Mouse (Mus musculus): ENCODE measurements around the gene Six4. TPM values are rescaled to one million over a fixed set of nuclear protein-coding genes. Genes with fewer than 3 reads are reported as not detected.

Six4 gene
- polyA plus RNA-seq, 1 experiment from 2014 or later = 0.18 TPM

- no peak overlapping the region for H3K9ac ChIP-seq (ENCODE audit: low read depth, low read length)
- H3K9me3 ChIP-seq (replicated peaks; ENCODE audit: control insufficient read depth, low read length, poor library complexity, severe bottlenecking) = no peaks in the 10 kb centered on the region
- peaks cover 21% of the 10 kb centered on the region for H3K27me3 ChIP-seq (ENCODE audit: control insufficient read depth, insufficient read depth, low read depth, low read length)
- ATAC-seq = no peak
- H3K4me2 ChIP-seq (ENCODE audit: low read length) = no peak overlapping the region
- H3K27ac ChIP-seq (ENCODE audit: low read length) = no peak overlapping the region
- no peaks in the 10 kb centered on the region for H3K36me3 ChIP-seq (ENCODE audit: control insufficient read depth, insufficient read depth, low read length)
- H3K4me3 ChIP-seq (ENCODE audit: low read depth, low read length) = no peak overlapping the region
- no peaks in the 10 kb centered on the region for H3K4me1 ChIP-seq (ENCODE audit: control insufficient read depth, insufficient read depth, low read length)
- WGBS = 62% methylated on average over 9 of the region's 9 CpGs
These were observed 52.3 kb downstream of the Six4 start for GRCm38 (mm10) chr12:73060805-73061410.

GRCm38 (mm10) chr12:73057492-73057891 is 55.8 kb downstream of the Six4 start:
- no peak overlapping the region for H3K27ac ChIP-seq (ENCODE audit: low read length)
- H3K4me3 ChIP-seq (ENCODE audit: low read depth, low read length) = no peak overlapping the region
- no peaks in the 10 kb centered on the region for H3K36me3 ChIP-seq (ENCODE audit: control insufficient read depth, insufficient read depth, low read length)
- H3K27me3 ChIP-seq (ENCODE audit: control insufficient read depth, insufficient read depth, low read depth, low read length) = peaks cover 32% of the 10 kb centered on the region
- H3K9ac ChIP-seq (ENCODE audit: low read depth, low read length) = no peak overlapping the region
- no peak for ATAC-seq
- H3K9me3 ChIP-seq (replicated peaks; ENCODE audit: control insufficient read depth, low read length, poor library complexity, severe bottlenecking) = no peaks in the 10 kb centered on the region
- WGBS = 86% methylated on average over 6 of the region's 6 CpGs
- H3K4me2 ChIP-seq (ENCODE audit: low read length) = no peak overlapping the region
- peaks cover 4% of the 10 kb centered on the region; the same call in 1 of the 2 replicates for H3K4me1 ChIP-seq (ENCODE audit: control insufficient read depth, insufficient read depth, low read length)

- Histone ChIP-seq H3K9ac (ENCODE audit: low read depth, low read length) (no peak overlapping the region), H3K27ac (ENCODE audit: low read length) (no peak overlapping the region), H3K27me3 (ENCODE audit: control insufficient read depth, insufficient read depth, low read depth, low read length) (peaks cover 45% of the 10 kb centered on the region), H3K4me1 (ENCODE audit: control insufficient read depth, insufficient read depth, low read length) (peaks cover 4% of the 10 kb centered on the region; the same call in 1 of the 2 replicates), H3K36me3 (ENCODE audit: control insufficient read depth, insufficient read depth, low read length) (no peaks in the 10 kb centered on the region), H3K9me3 (replicated peaks; ENCODE audit: control insufficient read depth, low read length, poor library complexity, severe bottlenecking) (no peaks in the 10 kb centered on the region), H3K4me3 (ENCODE audit: low read depth, low read length) (no peak overlapping the region), H3K4me2 (ENCODE audit: low read length) (no peak overlapping the region)
- WGBS = 15% methylated on average over 5 of the region's 5 CpGs
- no peak for ATAC-seq
These were observed 57.8 kb downstream of the Six4 start for GRCm38 (mm10) chr12:73055451-73055850.

- ATAC-seq = no peak
- no peak overlapping the region for H3K4me2 ChIP-seq (ENCODE audit: low read length)
- peaks cover 53% of the 10 kb centered on the region for H3K27me3 ChIP-seq (ENCODE audit: control insufficient read depth, insufficient read depth, low read depth, low read length)
- 8% methylated on average over 15 of the region's 15 CpGs for WGBS
- no peak overlapping the region for H3K9ac ChIP-seq (ENCODE audit: low read depth, low read length)
- H3K4me3 ChIP-seq (ENCODE audit: low read depth, low read length) = no peak overlapping the region
- H3K9me3 ChIP-seq (replicated peaks; ENCODE audit: control insufficient read depth, low read length, poor library complexity, severe bottlenecking) = no peaks in the 10 kb centered on the region; the same call in 1 of the 2 replicates
- H3K4me1 ChIP-seq (ENCODE audit: control insufficient read depth, insufficient read depth, low read length) = peaks cover 4% of the 10 kb centered on the region; the same call in 1 of the 2 replicates
- no peak overlapping the region for H3K27ac ChIP-seq (ENCODE audit: low read length)
- no peaks in the 10 kb centered on the region for H3K36me3 ChIP-seq (ENCODE audit: control insufficient read depth, insufficient read depth, low read length)
These were observed 58.6 kb downstream of the Six4 start for GRCm38 (mm10) chr12:73054576-73055185.

GRCm38 (mm10) chr12:73053668-73054241 is 59.5 kb downstream of the Six4 start, which contains the start of gene Six1:
Gene Six1, minus strand, starts transcription at chr12:73053887.
- Histone ChIP-seq H3K27ac (ENCODE audit: low read length) (no peak within 1 kb of the TSS), H3K4me2 (ENCODE audit: low read length) (peak within 1 kb of the TSS; percentile 44), H3K36me3 (ENCODE audit: control insufficient read depth, insufficient read depth, low read length) (no peaks in the 10 kb centered on the region), H3K4me1 (ENCODE audit: control insufficient read depth, insufficient read depth, low read length) (peaks cover 4% of the 10 kb centered on the region; the same call in 1 of the 2 replicates), H3K9me3 (replicated peaks; ENCODE audit: control insufficient read depth, low read length, poor library complexity, severe bottlenecking) (no peaks in the 10 kb centered on the region; the same call in 1 of the 2 replicates), H3K4me3 (ENCODE audit: low read depth, low read length) (peak within 1 kb of the TSS; percentile 22), H3K27me3 (ENCODE audit: control insufficient read depth, insufficient read depth, low read depth, low read length) (peaks cover 62% of the 10 kb centered on the region), H3K9ac (ENCODE audit: low read depth, low read length) (no peak within 1 kb of the TSS)
- peak; percentile 36; the same call in 1 of the 2 replicates for ATAC-seq
- under 1% methylated on average over 42 of the region's 42 CpGs for WGBS

- Histone ChIP-seq H3K9me3 (replicated peaks; ENCODE audit: control insufficient read depth, low read length, poor library complexity, severe bottlenecking) (no peaks in the 10 kb centered on the region; the same call in 1 of the 2 replicates), H3K4me3 (ENCODE audit: low read depth, low read length) (no peak overlapping the region), H3K4me1 (ENCODE audit: control insufficient read depth, insufficient read depth, low read length) (peaks cover 4% of the 10 kb centered on the region; the same call in 1 of the 2 replicates), H3K9ac (ENCODE audit: low read depth, low read length) (no peak overlapping the region), H3K27me3 (ENCODE audit: control insufficient read depth, insufficient read depth, low read depth, low read length) (peaks cover 66% of the 10 kb centered on the region), H3K27ac (ENCODE audit: low read length) (no peak overlapping the region), H3K4me2 (ENCODE audit: low read length) (no peak overlapping the region), H3K36me3 (ENCODE audit: control insufficient read depth, insufficient read depth, low read length) (no peaks in the 10 kb centered on the region)
- ATAC-seq = no peak
- WGBS = 2% methylated on average over 34 of the region's 34 CpGs
These were observed 60.3 kb downstream of the Six4 start for GRCm38 (mm10) chr12:73052651-73053591.

- 2% methylated on average over 19 of the region's 19 CpGs for WGBS
- no peak overlapping the region for H3K4me3 ChIP-seq (ENCODE audit: low read depth, low read length)
- H3K27me3 ChIP-seq (ENCODE audit: control insufficient read depth, insufficient read depth, low read depth, low read length) = peaks cover 65% of the 10 kb centered on the region
- no peak overlapping the region for H3K9ac ChIP-seq (ENCODE audit: low read depth, low read length)
- no peak overlapping the region for H3K27ac ChIP-seq (ENCODE audit: low read length)
- no peaks in the 10 kb centered on the region for H3K36me3 ChIP-seq (ENCODE audit: control insufficient read depth, insufficient read depth, low read length)
- H3K4me2 ChIP-seq (ENCODE audit: low read length) = no peak overlapping the region
- H3K9me3 ChIP-seq (replicated peaks; ENCODE audit: control insufficient read depth, low read length, poor library complexity, severe bottlenecking) = no peaks in the 10 kb centered on the region; the same call in 1 of the 2 replicates
- no peak for ATAC-seq
- peaks cover 4% of the 10 kb centered on the region; the same call in 1 of the 2 replicates for H3K4me1 ChIP-seq (ENCODE audit: control insufficient read depth, insufficient read depth, low read length)
These were observed 61.1 kb downstream of the Six4 start for GRCm38 (mm10) chr12:73052036-73052650.

GRCm38 (mm10) chr12:73050811-73051580 is 62.3 kb downstream of the Six4 start:
- no peak overlapping the region for H3K4me2 ChIP-seq (ENCODE audit: low read length)
- H3K27me3 ChIP-seq (ENCODE audit: control insufficient read depth, insufficient read depth, low read depth, low read length) = peaks cover 66% of the 10 kb centered on the region
- no peaks in the 10 kb centered on the region for H3K36me3 ChIP-seq (ENCODE audit: control insufficient read depth, insufficient read depth, low read length)
- no peaks in the 10 kb centered on the region; the same call in 1 of the 2 replicates for H3K9me3 ChIP-seq (replicated peaks; ENCODE audit: control insufficient read depth, low read length, poor library complexity, severe bottlenecking)
- WGBS = under 1% methylated on average over 15 of the region's 15 CpGs
- H3K4me1 ChIP-seq (ENCODE audit: control insufficient read depth, insufficient read depth, low read length) = peaks cover 9% of the 10 kb centered on the region; the same call in 1 of the 2 replicates
- H3K27ac ChIP-seq (ENCODE audit: low read length) = no peak overlapping the region
- ATAC-seq = no peak
- H3K9ac ChIP-seq (ENCODE audit: low read depth, low read length) = no peak overlapping the region
- no peak overlapping the region for H3K4me3 ChIP-seq (ENCODE audit: low read depth, low read length)

Measured in midbrain, embryonic 16.5 days (tissue).